Mouse (Mus musculus): ENCODE data around the gene Cd70.
"Not testable (repeated sequence)": the region's sequence is repeated elsewhere in the genome, so short reads cannot be mapped to it uniquely, and the experiment has no call there.

Gene Cd70

GRCm38 (mm10) chr17:57135635-57136034 is 13.9 kb downstream of the Cd70 start:
- no peak for DNase-seq (ENCODE audit: low read depth, low spot score)

- DNase-seq (ENCODE audit: low read depth, low spot score): no peak
These were observed 14.9 kb downstream of the Cd70 start for GRCm38 (mm10) chr17:57134693-57135092.

GRCm38 (mm10) chr17:57134021-57134420 is 15.6 kb downstream of the Cd70 start:
- not testable (repeated sequence) for DNase-seq (ENCODE audit: low read depth, low spot score)

DNA sequence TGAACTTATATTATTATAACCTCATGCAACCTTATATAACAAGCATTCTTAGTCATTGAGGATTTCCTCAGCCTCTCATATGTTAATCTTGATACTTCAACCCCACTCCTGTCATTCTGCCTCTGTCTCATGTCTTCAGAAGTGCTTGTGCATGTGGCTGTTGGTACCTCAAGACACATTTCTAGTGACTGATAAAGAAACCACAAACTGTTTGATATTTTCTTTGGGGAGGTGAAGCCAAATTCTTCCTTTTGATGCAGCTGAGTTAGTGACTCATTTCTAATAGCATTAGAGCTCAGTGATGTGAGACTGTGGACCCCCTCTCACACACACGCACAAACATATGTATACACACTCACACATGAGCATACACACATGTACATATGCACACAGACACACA is 17.8 kb downstream of the Cd70 start:
- DNase-seq (ENCODE audit: low read depth, low spot score): no peak

DNA sequence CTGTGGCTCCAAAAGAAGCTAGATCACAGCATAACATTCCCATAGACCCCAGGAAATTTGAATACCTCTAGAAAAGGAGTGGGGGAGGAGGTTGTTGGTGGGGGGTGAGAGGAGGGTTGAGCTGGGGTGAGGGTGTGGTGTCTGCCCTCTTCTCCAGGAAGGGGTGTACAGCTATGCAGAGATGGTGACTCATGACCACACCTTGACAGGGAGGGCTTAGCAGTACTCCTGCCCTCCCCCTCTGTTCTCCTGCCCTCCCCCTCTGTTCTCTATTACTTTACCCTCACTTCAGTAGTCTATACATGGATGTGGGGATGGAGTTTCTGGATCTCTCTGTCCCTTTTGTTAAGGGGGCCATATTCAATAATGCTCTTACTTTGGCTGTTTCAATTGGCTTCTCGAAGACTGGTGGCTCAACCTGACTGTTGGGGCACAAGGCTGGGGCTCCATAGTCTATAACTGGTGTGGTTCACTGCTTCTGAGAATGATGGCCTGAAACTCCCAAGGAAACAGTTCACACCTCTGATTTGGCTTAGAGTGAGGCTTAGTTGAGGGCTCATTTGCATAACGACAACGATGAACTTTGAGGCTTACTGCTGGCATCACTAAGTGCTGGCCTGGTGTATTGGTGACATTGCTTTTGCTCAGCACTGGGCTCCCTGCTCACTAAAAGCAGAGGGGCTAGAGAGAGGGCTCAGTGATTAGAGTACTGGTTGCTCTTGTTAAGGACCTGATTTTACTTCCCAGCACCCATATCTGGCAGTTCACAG is 23.5 kb downstream of the Cd70 start:
- DNase-seq (ENCODE audit: low read depth, low spot score): no peak

GRCm38 (mm10) chr17:57124792-57125191 is 24.8 kb downstream of the Cd70 start:
- DNase-seq (ENCODE audit: low read depth, low spot score): no peak

DNA sequence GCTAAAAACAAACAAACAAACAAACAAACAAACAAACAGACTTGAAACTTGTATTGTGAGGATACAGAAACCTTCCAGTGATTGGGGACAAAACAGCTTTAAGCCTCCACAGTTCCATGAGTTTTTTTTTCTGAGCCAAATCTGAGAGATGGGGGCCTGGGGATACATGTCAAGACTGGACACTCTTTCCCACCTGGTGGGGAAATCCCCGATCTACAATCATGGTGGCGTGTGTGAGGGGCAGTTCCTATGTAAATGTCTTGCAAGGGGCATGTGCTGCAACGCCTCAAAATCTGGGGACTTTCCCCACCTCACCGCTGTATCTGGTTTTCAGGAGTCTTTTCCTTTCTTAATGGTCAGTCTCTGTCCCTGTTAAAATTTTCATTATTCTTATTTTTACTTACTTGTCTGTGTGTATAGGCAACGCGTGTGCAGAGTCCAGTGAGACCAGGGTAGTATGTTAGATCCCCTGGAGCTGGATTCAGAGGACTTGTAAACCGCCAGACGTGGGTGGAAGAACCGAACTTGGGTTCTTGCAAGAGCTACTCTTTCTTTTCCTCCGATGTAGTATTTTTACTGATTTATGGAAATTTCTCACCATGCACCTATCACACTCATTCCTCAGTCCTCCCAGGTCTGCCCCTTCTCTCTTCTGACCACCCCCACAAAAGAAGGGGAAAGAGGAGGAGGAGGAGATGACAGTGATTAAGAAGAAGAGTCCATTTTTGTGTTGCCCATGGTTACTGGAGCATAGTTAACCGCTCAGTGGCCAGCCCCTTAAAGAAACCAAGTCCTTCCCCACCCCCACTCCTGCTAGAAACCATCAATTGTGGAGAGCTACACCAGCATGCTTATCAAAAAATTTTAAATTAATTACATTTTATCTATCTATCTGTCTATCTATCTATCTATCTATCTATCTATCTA is 26.1 kb downstream of the Cd70 start:
- DNase-seq (ENCODE audit: low read depth, low spot score): no peak

GRCm38 (mm10) chr17:57121856-57122255 is 27.7 kb downstream of the Cd70 start:
- peak; percentile 51 for DNase-seq (ENCODE audit: low read depth, low spot score)

GRCm38 (mm10) chr17:57118524-57119349 is 30.8 kb downstream of the Cd70 start:
- DNase-seq (ENCODE audit: low read depth, low spot score): no peak

DNA sequence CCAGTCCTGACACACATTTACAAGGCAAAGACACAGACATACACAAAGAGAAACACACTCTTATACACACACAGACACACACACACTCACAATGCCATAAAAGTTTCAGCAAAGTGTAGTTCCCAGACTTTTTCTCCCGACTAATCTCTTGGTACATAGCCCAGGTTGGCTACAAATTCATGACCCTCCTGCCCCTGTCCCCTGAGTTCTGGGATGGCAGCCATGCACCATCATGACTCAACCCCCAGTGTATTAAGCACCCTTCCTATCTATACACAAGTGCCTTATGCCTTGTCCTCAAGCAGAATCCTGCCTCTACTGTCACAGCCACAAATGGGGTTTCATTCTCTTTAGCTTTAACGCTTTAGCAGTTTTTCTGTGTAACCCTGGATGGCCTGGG is 32.8 kb downstream of the Cd70 start:
- peak; percentile 67 for DNase-seq (ENCODE audit: low read depth, low spot score)

- DNase-seq (ENCODE audit: low read depth, low spot score): no peak
These were observed 36.7 kb downstream of the Cd70 start for GRCm38 (mm10) chr17:57112768-57113474.

GRCm38 (mm10) chr17:57110005-57110404 is 39.6 kb downstream of the Cd70 start:
- no peak for DNase-seq (ENCODE audit: low read depth, low spot score)

- peak; percentile 79 for DNase-seq (ENCODE audit: low read depth, low spot score)
These were observed 40.9 kb downstream of the Cd70 start for GRCm38 (mm10) chr17:57108666-57109171.

DNA sequence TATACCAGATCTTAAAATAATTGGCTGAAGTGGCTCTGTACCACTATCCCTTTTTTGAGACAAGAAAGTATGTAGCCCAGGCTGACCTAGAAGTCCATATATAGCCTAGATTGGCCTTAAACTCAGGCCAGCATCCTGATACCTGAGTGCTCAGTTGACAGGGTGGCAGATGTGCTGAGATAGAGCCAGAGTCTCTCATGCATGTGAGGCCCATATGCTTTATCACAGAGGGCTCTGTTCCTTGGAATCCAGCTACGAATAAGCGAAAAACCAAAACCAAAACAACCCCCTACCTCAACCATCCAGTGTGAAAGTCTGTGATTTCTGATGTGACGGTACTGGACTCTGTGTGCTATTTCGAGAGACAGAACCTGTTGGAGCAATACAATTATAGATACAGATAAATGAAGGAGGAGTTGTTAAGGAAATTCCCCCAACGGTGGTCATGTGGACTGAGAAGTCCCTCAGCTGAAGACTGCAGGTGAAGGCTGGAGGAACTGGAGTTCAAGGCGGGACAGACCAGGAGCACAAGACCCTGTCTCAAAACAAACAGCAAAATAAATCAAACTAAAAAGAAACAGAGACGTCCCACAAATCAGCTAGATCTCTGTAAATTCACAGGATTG is 41.4 kb downstream of the Cd70 start:
- DNase-seq (ENCODE audit: low read depth, low spot score): no peak

- DNase-seq (ENCODE audit: low read depth, low spot score): no peak
These were observed 42.5 kb downstream of the Cd70 start for GRCm38 (mm10) chr17:57107064-57107463.

DNA sequence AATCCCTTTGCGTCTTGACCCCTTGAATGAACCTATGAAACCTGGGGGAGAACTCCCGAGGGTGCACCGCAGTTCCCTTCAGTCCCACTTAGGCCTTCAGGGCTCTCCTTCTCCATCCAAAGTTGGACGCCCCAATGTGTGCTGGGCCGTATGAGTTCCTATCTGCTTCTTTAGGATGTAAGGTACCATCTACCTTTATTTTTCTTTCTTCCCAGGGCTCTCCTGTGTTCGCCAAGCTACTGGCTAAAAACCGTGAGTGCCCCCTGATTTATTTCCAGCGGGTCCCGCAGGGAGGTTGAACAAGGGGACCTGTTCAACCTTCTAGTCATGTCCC is 43.6 kb downstream of the Cd70 start:
- DNase-seq (ENCODE audit: low read depth, low spot score): no peak

DNA sequence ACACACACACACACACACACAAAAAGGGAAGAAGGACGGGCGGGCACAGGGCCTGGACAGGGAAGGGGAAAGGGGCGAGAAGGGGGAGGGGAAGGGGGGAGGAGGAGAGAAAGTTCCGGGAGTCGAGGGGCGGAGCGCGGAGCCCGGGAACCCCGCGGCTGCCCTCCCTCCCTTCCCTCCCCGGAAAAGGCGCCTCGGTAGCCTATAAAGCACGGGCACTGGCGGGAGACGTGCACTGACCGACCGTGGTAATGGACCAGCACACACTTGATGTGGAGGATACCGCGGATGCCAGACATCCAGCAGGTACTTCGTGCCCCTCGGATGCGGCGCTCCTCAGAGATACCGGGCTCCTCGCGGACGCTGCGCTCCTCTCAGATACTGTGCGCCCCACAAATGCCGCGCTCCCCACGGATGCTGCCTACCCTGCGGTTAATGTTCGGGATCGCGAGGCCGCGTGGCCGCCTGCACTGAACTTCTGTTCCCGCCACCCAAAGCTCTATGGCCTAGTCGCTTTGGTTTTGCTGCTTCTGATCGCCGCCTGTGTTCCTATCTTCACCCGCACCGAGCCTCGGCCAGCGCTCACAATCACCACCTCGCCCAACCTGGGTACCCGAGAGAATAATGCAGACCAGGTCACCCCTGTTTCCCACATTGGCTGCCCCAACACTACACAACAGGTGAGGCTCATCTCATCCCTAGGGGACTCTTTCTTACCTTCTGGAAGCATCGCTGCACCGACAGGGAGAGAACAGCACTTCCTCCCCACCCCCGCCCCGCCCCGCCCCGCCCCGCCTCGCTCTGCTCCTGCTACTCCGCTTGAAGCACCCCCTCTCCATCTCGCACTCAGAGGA is 44.2 kb downstream of the Cd70 start, which contains the start of gene Tnfsf9:
TSS of gene Tnfsf9 (plus strand) at position 145 of the 854 bp plus-strand sequence.
- DNase-seq (ENCODE audit: low read depth, low spot score): peak; percentile 64

DNA sequence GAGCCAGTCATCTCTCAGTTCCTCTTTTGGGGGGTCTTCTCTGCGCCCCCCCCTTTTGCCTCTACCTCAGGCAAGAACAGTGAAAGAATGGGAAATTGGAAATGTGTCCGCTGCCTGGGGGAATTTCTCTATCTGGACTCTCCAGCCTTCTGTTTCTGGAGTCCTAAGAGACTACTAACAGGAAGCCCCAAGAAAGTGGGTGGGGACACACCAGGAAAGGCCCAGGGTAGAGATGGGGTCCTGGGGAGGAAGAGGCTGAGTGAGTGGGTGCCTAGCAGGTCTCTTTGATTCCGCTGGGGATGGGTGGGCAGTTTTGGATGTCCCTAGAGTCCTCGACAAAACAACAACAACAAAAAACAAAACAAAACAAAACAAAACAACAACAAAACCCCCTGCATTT is 45.1 kb downstream of the Cd70 start:
- DNase-seq (ENCODE audit: low read depth, low spot score): peak; percentile 39

DNA sequence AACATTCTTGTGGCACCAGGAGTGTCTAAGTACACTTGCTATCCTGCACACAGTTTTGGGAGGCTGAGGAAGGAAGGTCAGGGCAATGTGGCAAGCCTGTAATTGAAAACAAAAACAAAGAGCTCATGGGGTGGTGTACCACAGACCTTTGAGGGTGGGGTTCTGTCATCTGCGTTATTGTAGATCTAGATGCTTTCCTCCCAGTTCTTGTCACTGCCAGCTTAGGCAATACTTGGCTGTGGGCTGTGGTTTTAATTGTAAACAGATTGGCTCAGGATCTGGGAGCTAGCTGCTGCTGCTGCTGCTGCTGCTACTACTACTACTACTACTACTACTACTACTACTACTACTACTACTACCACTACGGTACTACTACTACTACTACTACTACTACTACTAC is 47.3 kb downstream of the Cd70 start:
- peak; percentile 76 for DNase-seq (ENCODE audit: low read depth, low spot score)
